Mouse (Mus musculus) limb, embryonic 13.5 days (tissue): Measurements from ENCODE around the gene Mlf2. TPM values are rescaled to one million over a fixed set of nuclear protein-coding genes. Genes with fewer than 3 reads are reported as not detected.
"Not testable (repeated sequence)": the region's sequence is repeated elsewhere in the genome, so short reads cannot be mapped to it uniquely, and the experiment has no call there.

Experiments used
- ATAC-seq: fragments of 200-750 bp; cut with Nextera tagmentation; 2 replicates; pipeline ENCODE4 v1.8.0; 2017; ENCODE audit warnings: low read depth, moderate number of reproducible peaks, moderate TSS enrichment; ENCODE audit not compliant: low FRiP score
- H3K27ac ChIP-seq: fragments of 300-500 bp; sonication (generic); 2 replicates; pipeline ENCODE4 v1.5.1; 2015; ENCODE audit warnings: inconsistent platforms, mild to moderate bottlenecking, moderate library complexity
- H3K27me3 ChIP-seq: fragments of 300-500 bp; sonication (generic); 2 replicates; pipeline ENCODE4 v1.6.1; 2015; ENCODE audit warnings: mild to moderate bottlenecking, inconsistent platforms
- H3K36me3 ChIP-seq: fragments of 300-500 bp; sonication (generic); 2 replicates; pipeline ENCODE4 v1.6.1; 2015; ENCODE audit warnings: inconsistent platforms, mild to moderate bottlenecking, moderate library complexity
- H3K4me1 ChIP-seq: fragments of 300-500 bp; sonication (generic); 2 replicates; pipeline ENCODE4 v1.6.1; 2015; ENCODE audit warnings: inconsistent platforms
- H3K4me2 ChIP-seq: fragments of 300-500 bp; sonication (generic); replicated peaks from 2 replicates; pipeline ENCODE4 v1.6.1; 2015; ENCODE audit warnings: inconsistent platforms, mild to moderate bottlenecking, moderate library complexity
- H3K4me3 ChIP-seq: fragments of 300-500 bp; sonication (generic); 2 replicates; pipeline ENCODE4 v1.5.1; 2015; ENCODE audit warnings: moderate library complexity, mild to moderate bottlenecking, inconsistent platforms
- H3K9ac ChIP-seq: fragments of 300-500 bp; sonication (generic); 2 replicates; pipeline ENCODE4 v1.6.1; 2015; ENCODE audit warnings: mild to moderate bottlenecking, inconsistent platforms
- H3K9me3 ChIP-seq: fragments of 300-500 bp; sonication (generic); 2 replicates; pipeline ENCODE4 v1.6.1; 2016; ENCODE audit warnings: inconsistent platforms
- WGBS: fragments of 180-500 bp; shearing (Covaris S2); methylation state at CpG from one replicate; pipeline ENCODE4 v1.1.7; 2015; 5-methylcytosine and 5-hydroxymethylcytosine counted together
- polyA plus RNA-seq: library from polyadenylated mRNA; unstranded; fragments of >200 nt; fragmentation: Nextera tagmentation; extraction: Ambion mirVana; gene quantifications from 2 replicates; pipeline ENCODE4 v1.2.1, GENCODE M21; 2015

Mlf2 gene
- polyA plus RNA-seq = 354 and 355 TPM in 2 replicates

GRCm38 (mm10) chr6:124930754-124931524 lies at the start of gene Mlf2:
Mlf2 (plus strand) TSS chr6:124931386.
- H3K9me3 ChIP-seq = no peaks in the 10 kb centered on the region
- peak within 1 kb of the TSS; percentile 98 for H3K9ac ChIP-seq
- H3K27me3 ChIP-seq = no peaks in the 10 kb centered on the region
- H3K4me3 ChIP-seq = peak within 1 kb of the TSS; percentile 94
- H3K4me1 ChIP-seq = peaks cover 41% of the 10 kb centered on the region
- H3K36me3 ChIP-seq = peaks cover 33% of the 10 kb centered on the region
- WGBS = under 1% methylated on average over 45 of the region's 64 CpGs
- peak within 1 kb of the TSS; percentile 97 for H3K27ac ChIP-seq
- peak; percentile 95 for ATAC-seq
- H3K4me2 ChIP-seq = peak within 1 kb of the TSS; percentile 96

GRCm38 (mm10) chr6:124881821-124882220 lies 49.4 kb upstream of the Mlf2 start:
- Histone ChIP-seq H3K4me1 (peaks cover 4% of the 10 kb centered on the region; the same call in 1 of the 2 replicates), H3K27ac (no peak overlapping the region), H3K27me3 (no peaks in the 10 kb centered on the region), H3K36me3 (no peaks in the 10 kb centered on the region), H3K4me2 (no peak overlapping the region), H3K4me3 (no peak overlapping the region), H3K9ac (no peak overlapping the region), H3K9me3 (no peaks in the 10 kb centered on the region)
- WGBS = 91% methylated on average over 9 of the region's 9 CpGs
- ATAC-seq = no peak

- 82% methylated on average over 10 of the region's 10 CpGs for WGBS
- no peaks in the 10 kb centered on the region for H3K27me3 ChIP-seq
- no peak overlapping the region for H3K4me2 ChIP-seq
- ATAC-seq = no peak
- H3K27ac ChIP-seq = no peak overlapping the region
- H3K4me3 ChIP-seq = no peak overlapping the region
- H3K4me1 ChIP-seq = peaks cover 4% of the 10 kb centered on the region; the same call in 1 of the 2 replicates
- no peaks in the 10 kb centered on the region for H3K36me3 ChIP-seq
- H3K9ac ChIP-seq = no peak overlapping the region
- H3K9me3 ChIP-seq = no peaks in the 10 kb centered on the region
Observed at GRCm38 (mm10) chr6:124883351-124883750, 47.8 kb upstream of the Mlf2 start.

GRCm38 (mm10) chr6:124884714-124885500 lies 46.3 kb upstream of the Mlf2 start:
- Histone ChIP-seq H3K27me3 (no peaks in the 10 kb centered on the region), H3K27ac (no peak overlapping the region), H3K9ac (no peak overlapping the region), H3K4me1 (peaks cover 4% of the 10 kb centered on the region; the same call in 1 of the 2 replicates), H3K4me3 (no peak overlapping the region), H3K9me3 (no peaks in the 10 kb centered on the region), H3K4me2 (no peak overlapping the region), H3K36me3 (no peaks in the 10 kb centered on the region)
- no peak for ATAC-seq
- 63% methylated on average over 10 of the region's 10 CpGs for WGBS

- H3K27me3 ChIP-seq = no peaks in the 10 kb centered on the region
- WGBS = 94% methylated on average over 8 of the region's 8 CpGs
Observed at GRCm38 (mm10) chr6:124885956-124886381, 45.2 kb upstream of the Mlf2 start.

GRCm38 (mm10) chr6:124887986-124888385 lies 43.2 kb upstream of the Mlf2 start, which contains the start of gene Cd4:
Cd4 (minus strand) TSS chr6:124888221.
- Histone ChIP-seq H3K9me3 (no peaks in the 10 kb centered on the region), H3K4me2 (no peak within 1 kb of the TSS), H3K4me1 (peaks cover 4% of the 10 kb centered on the region; the same call in 1 of the 2 replicates), H3K27ac (no peak within 1 kb of the TSS), H3K9ac (no peak within 1 kb of the TSS), H3K27me3 (no peaks in the 10 kb centered on the region), H3K4me3 (no peak within 1 kb of the TSS), H3K36me3 (no peaks in the 10 kb centered on the region)
- 83% methylated on average over 9 of the region's 9 CpGs for WGBS
- ATAC-seq = no peak

More at GRCm38 (mm10) chr6:124885956-124886381, 45.2 kb upstream of the Mlf2 start:
- Histone ChIP-seq H3K9me3 (no peaks in the 10 kb centered on the region), H3K4me2 (no peak overlapping the region), H3K4me3 (no peak overlapping the region), H3K9ac (no peak overlapping the region), H3K4me1 (peaks cover 4% of the 10 kb centered on the region; the same call in 1 of the 2 replicates), H3K27ac (no peak overlapping the region), H3K36me3 (no peaks in the 10 kb centered on the region)
- ATAC-seq = no peak

- H3K9ac ChIP-seq = no peak overlapping the region
- H3K9me3 ChIP-seq = no peaks in the 10 kb centered on the region
- H3K4me1 ChIP-seq = peaks cover 4% of the 10 kb centered on the region; the same call in 1 of the 2 replicates
- H3K36me3 ChIP-seq = no peaks in the 10 kb centered on the region
- H3K27me3 ChIP-seq = no peaks in the 10 kb centered on the region
- H3K4me3 ChIP-seq = no peak overlapping the region
- 87% methylated on average over 6 of the region's 6 CpGs for WGBS
- no peak overlapping the region for H3K27ac ChIP-seq
- H3K4me2 ChIP-seq = no peak overlapping the region
- no peak for ATAC-seq
Observed at GRCm38 (mm10) chr6:124888555-124889125, 42.5 kb upstream of the Mlf2 start.

GRCm38 (mm10) chr6:124890997-124891396 lies 40.2 kb upstream of the Mlf2 start:
- Histone ChIP-seq H3K27ac (no peak overlapping the region), H3K4me1 (no peaks in the 10 kb centered on the region)
- WGBS = 60% methylated on average over 6 of the region's 6 CpGs

GRCm38 (mm10) chr6:124894113-124894512 lies 37.1 kb upstream of the Mlf2 start:
- H3K9ac ChIP-seq, H3K4me1 ChIP-seq, H3K27ac ChIP-seq, H3K36me3 ChIP-seq, H3K27me3 ChIP-seq, ATAC-seq, H3K4me3 ChIP-seq, H3K9me3 ChIP-seq, H3K4me2 ChIP-seq: not testable (repeated sequence)
- WGBS = 94% methylated on average over 2 of the region's 2 CpGs

More at GRCm38 (mm10) chr6:124890997-124891396, 40.2 kb upstream of the Mlf2 start:
- Histone ChIP-seq H3K4me2 (no peak overlapping the region), H3K9ac (no peak overlapping the region), H3K36me3 (no peaks in the 10 kb centered on the region), H3K4me3 (no peak overlapping the region), H3K27me3 (no peaks in the 10 kb centered on the region), H3K9me3 (no peaks in the 10 kb centered on the region)
- ATAC-seq = no peak

- WGBS = 40% methylated on average over 3 of the region's 3 CpGs
- no peak overlapping the region for H3K9ac ChIP-seq
- no peak overlapping the region for H3K4me2 ChIP-seq
- H3K9me3 ChIP-seq = no peaks in the 10 kb centered on the region
- no peak overlapping the region for H3K27ac ChIP-seq
- no peaks in the 10 kb centered on the region for H3K27me3 ChIP-seq
- no peak for ATAC-seq
- no peaks in the 10 kb centered on the region for H3K36me3 ChIP-seq
- H3K4me1 ChIP-seq = peaks cover 2% of the 10 kb centered on the region; the same call in 1 of the 2 replicates
- no peak overlapping the region for H3K4me3 ChIP-seq
Observed at GRCm38 (mm10) chr6:124898359-124898758, 32.8 kb upstream of the Mlf2 start.

GRCm38 (mm10) chr6:124900056-124900800 lies 31.0 kb upstream of the Mlf2 start:
- no peak overlapping the region for H3K4me2 ChIP-seq
- no peaks in the 10 kb centered on the region for H3K27me3 ChIP-seq
- H3K9me3 ChIP-seq = no peaks in the 10 kb centered on the region
- WGBS = 48% methylated on average over 8 of the region's 8 CpGs
- ATAC-seq = no peak
- no peaks in the 10 kb centered on the region for H3K36me3 ChIP-seq
- no peak overlapping the region for H3K9ac ChIP-seq
- peaks cover 12% of the 10 kb centered on the region for H3K4me1 ChIP-seq
- H3K4me3 ChIP-seq = no peak overlapping the region
- no peak overlapping the region for H3K27ac ChIP-seq
